Mouse (Mus musculus): ENCODE data around the gene Cers6. TPM values are rescaled to one million over a fixed set of nuclear protein-coding genes. Genes with fewer than 3 reads are reported as not detected.
A peak's percentile ranks its signal among the peaks of the same experiment; 100 is the strongest.

Cers6 gene
- polyA plus RNA-seq, 1 experiment from 2014 or later, result 26.8 TPM

DNA sequence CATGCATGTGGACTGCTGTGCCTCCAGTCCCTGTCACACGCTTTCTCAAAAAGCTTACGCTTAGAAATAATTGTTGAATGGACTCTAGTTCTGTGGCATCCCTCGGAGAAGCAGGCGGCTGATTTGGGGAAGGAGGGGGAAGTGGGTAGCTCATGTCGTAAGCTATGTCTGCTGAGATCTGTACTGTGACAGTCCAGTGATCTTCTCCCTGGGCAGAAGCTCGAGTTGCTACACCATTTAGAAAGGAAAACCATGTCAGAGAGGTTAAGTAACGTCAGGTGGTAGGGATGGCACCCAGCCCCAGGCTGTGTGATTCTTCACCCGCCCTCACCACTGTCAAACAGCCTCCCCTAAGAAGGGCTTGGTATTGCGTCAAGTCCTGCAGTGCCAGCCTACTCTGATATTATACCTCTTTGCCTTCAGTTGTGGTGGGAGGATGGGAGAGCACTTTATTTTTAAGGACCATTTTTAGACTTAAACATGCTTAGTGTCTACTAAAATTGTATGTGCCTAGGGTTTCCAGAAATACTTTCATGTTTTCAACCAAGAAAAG, 154.0 kb downstream of the Cers6 start:
- Histone ChIP-seq H3K27me3 (ENCODE audit: control insufficient read depth, insufficient read depth, low read length) (no peaks in the 10 kb centered on the region), H3K4me1 (ENCODE audit: control insufficient read depth, insufficient read depth, low read length) (peaks cover 2% of the 10 kb centered on the region; the same call in 1 of the 2 replicates), H3K4me2 (ENCODE audit: low read depth, severe bottlenecking) (no peak overlapping the region), H3K27ac (replicated peaks; ENCODE audit: low read depth, low read length) (no peak overlapping the region), H3K36me3 (ENCODE audit: control insufficient read depth, insufficient read depth, low read length) (no peaks in the 10 kb centered on the region), H3K4me3 (ENCODE audit: low read depth, low read length) (no peak overlapping the region), H3K9ac (ENCODE audit: low read length) (no peak overlapping the region), H3K9me3 (ENCODE audit: control insufficient read depth, low read length) (no peaks in the 10 kb centered on the region)
- WGBS, result 87% methylated on average over 9 of the region's 9 CpGs
- ATAC-seq (ENCODE audit: insufficient number of reproducible peaks, low FRiP score, low TSS enrichment, low read depth) (no peak), DNase-seq (ENCODE audit: low spot score) (no peak)

DNA sequence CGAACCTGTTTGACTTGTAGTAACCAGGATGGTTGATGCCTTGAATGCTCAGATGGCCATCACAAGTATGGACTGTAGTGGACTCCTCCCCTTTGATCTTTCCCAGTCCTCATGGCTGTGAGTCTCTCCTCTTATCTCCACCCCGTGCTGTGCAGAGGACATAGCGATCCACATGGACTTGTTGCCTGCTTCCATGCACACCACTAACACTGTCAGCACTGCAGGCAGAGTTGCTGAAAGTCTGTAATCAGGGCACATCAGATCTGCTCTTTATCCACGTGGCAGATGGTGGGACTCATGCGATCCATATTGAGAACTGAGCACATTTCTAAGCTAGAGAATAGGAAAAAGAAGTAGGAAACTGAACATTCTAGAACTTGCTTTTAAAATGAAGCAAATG, 154.6 kb downstream of the Cers6 start:
- H3K9me3 ChIP-seq (ENCODE audit: control insufficient read depth, low read length), result no peaks in the 10 kb centered on the region

DNA sequence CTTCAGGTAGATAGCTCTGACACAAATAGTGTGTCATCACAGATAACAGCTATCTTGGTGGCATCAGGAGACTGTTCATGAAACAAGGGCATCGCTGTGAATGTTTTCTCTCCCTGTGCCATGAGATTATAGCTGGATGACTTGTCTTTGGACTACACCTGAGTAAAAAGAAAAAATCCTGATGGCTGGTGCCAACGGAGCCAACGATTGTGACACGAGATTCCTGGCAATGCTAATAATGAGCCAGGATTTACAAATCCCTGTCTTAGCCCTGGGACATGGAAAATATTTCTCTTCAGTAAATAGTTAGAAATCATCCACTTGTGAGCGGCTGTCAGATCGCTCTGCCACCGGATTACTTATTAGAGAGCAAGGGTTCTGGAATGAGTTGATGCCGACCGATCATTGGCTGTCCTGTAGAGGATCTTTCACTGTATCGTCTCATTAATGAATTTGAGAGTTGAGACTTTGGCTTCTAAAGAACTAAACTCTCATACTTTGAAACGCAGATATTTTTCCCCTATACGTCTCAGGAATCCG, 157.9 kb downstream of the Cers6 start:
- ATAC-seq (ENCODE audit: insufficient number of reproducible peaks, low FRiP score, low TSS enrichment, low read depth), result no peak
- Histone ChIP-seq H3K4me3 (ENCODE audit: low read depth, low read length) (no peak overlapping the region), H3K27me3 (ENCODE audit: control insufficient read depth, insufficient read depth, low read length) (no peaks in the 10 kb centered on the region), H3K9ac (ENCODE audit: low read length) (no peak overlapping the region), H3K4me1 (ENCODE audit: control insufficient read depth, insufficient read depth, low read length) (peaks cover 17% of the 10 kb centered on the region), H3K36me3 (ENCODE audit: control insufficient read depth, insufficient read depth, low read length) (no peaks in the 10 kb centered on the region), H3K4me2 (ENCODE audit: low read depth, severe bottlenecking) (no peak overlapping the region), H3K27ac (replicated peaks; ENCODE audit: low read depth, low read length) (no peak overlapping the region), H3K9me3 (ENCODE audit: control insufficient read depth, low read length) (no peaks in the 10 kb centered on the region)
- WGBS, result 96% methylated on average over 13 of the region's 13 CpGs
- no peak for DNase-seq (ENCODE audit: low spot score)

More for the DNA sequence above, 154.6 kb downstream of the Cers6 start:
- DNase-seq (ENCODE audit: low spot score) (no peak), ATAC-seq (ENCODE audit: insufficient number of reproducible peaks, low FRiP score, low TSS enrichment, low read depth) (no peak)
- Histone ChIP-seq H3K4me3 (ENCODE audit: low read depth, low read length) (no peak overlapping the region), H3K27me3 (ENCODE audit: control insufficient read depth, insufficient read depth, low read length) (no peaks in the 10 kb centered on the region), H3K4me2 (ENCODE audit: low read depth, severe bottlenecking) (no peak overlapping the region), H3K36me3 (ENCODE audit: control insufficient read depth, insufficient read depth, low read length) (no peaks in the 10 kb centered on the region), H3K9ac (ENCODE audit: low read length) (no peak overlapping the region), H3K4me1 (ENCODE audit: control insufficient read depth, insufficient read depth, low read length) (peaks cover 8% of the 10 kb centered on the region; the same call in 1 of the 2 replicates), H3K27ac (replicated peaks; ENCODE audit: low read depth, low read length) (no peak overlapping the region)
- WGBS, result 85% methylated on average over 5 of the region's 5 CpGs

DNA sequence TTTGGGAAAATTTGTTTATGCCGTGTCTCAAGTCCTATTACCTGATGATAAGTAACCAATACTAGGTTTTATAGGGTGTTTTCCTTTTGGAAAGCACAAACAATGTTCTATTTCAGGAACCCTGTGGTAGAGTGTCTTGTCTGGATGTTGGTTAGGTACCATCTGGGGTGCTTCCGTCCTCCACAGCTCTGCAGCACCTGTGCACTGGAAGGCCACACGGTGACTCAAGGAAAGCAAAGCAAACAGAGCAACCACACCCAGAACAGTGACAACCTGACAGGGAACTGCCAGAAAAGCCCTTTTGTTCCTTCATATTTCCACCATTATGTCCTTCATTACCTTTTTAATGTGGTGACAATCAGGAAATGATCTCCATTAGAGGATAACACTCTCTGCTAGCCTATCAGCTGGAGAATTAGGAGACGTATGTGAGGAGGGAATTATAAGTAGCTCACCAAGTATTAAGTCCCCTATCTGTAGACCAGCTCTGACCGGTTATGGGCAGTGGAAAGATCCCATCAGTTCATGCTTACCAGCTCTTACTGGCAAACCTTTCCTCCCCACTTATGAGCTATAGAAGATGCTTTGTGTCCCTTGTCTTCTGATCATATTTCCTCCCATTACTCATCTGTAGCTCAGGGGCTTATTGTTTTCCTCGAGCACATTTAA, 158.7 kb downstream of the Cers6 start:
- peaks cover 18% of the 10 kb centered on the region for H3K4me1 ChIP-seq (ENCODE audit: control insufficient read depth, insufficient read depth, low read length)
- no peak overlapping the region for H3K4me2 ChIP-seq (ENCODE audit: low read depth, severe bottlenecking)
- H3K36me3 ChIP-seq (ENCODE audit: control insufficient read depth, insufficient read depth, low read length), result no peaks in the 10 kb centered on the region
- no peak overlapping the region for H3K4me3 ChIP-seq (ENCODE audit: low read depth, low read length)
- H3K27ac ChIP-seq (replicated peaks; ENCODE audit: low read depth, low read length), result no peak overlapping the region
- DNase-seq (ENCODE audit: low spot score) (no peak), ATAC-seq (ENCODE audit: insufficient number of reproducible peaks, low FRiP score, low TSS enrichment, low read depth) (no peak)
- no peak overlapping the region for H3K9ac ChIP-seq (ENCODE audit: low read length)
- H3K27me3 ChIP-seq (ENCODE audit: control insufficient read depth, insufficient read depth, low read length), result no peaks in the 10 kb centered on the region
- no peaks in the 10 kb centered on the region for H3K9me3 ChIP-seq (ENCODE audit: control insufficient read depth, low read length)
- WGBS, result 80% methylated on average over 6 of the region's 6 CpGs

DNA sequence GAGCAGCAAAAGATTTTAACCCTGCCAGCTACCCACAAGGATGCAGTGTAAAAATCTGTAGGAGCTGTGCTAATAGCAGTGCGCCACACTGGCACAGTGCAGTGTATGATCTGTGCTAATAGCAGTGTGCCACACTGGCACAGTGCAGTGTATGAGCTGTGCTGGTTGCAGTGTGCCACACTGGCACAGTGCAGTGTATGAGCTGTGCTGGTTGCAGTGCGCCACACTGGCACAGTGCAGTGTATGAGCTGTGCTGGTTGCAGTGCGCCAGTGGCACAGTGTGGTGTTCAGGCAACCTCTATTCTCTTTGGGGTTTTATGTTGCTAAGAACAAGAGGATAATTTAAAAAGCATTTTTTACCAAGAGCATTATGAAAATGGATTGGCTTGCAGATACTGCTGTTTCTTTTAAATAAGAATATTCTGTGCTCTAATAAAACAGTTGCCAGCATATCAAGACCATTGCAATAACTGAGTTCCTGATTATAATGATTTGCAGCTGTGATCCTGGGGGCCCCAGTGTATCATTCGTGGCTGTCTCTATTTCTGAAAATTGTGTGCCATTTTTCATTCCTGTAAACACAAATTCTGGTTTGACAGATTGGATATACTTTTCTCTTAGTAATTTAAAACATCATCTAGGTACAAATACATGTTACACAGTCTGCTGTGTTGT, 159.5 kb downstream of the Cers6 start:
- ATAC-seq (ENCODE audit: insufficient number of reproducible peaks, low FRiP score, low TSS enrichment, low read depth) (no peak), DNase-seq (ENCODE audit: low spot score) (no peak)
- H3K4me2 ChIP-seq (ENCODE audit: low read depth, severe bottlenecking), result no peak overlapping the region
- no peaks in the 10 kb centered on the region for H3K36me3 ChIP-seq (ENCODE audit: control insufficient read depth, insufficient read depth, low read length)
- no peak overlapping the region; the same call in 1 of the 2 replicates for H3K27ac ChIP-seq (replicated peaks; ENCODE audit: low read depth, low read length)
- WGBS, result 69% methylated on average over 4 of the region's 4 CpGs
- H3K9me3 ChIP-seq (ENCODE audit: control insufficient read depth, low read length), result no peaks in the 10 kb centered on the region
- H3K9ac ChIP-seq (ENCODE audit: low read length), result no peak overlapping the region
- H3K27me3 ChIP-seq (ENCODE audit: control insufficient read depth, insufficient read depth, low read length), result no peaks in the 10 kb centered on the region
- peaks cover 18% of the 10 kb centered on the region for H3K4me1 ChIP-seq (ENCODE audit: control insufficient read depth, insufficient read depth, low read length)
- no peak overlapping the region for H3K4me3 ChIP-seq (ENCODE audit: low read depth, low read length)

DNA sequence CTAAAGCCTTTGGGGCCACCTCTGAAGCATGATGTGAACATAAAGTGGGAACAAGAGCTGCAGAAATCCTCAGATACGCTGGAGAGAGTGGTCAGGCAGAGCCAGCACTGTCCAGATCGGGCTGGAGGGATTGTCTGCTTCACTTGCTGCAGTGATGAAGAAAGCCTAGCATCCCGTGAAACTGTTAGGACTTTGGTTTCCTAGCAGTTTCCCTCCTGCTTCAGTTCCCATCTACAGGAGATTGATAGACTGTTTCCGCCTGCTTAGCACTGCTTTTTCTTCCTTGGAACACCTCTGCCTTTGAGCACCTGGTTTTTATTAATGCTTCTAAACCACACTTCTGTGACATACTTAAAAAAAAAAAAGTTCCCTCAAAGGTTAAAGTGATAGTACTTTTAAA, 160.3 kb downstream of the Cers6 start:
- DNase-seq (ENCODE audit: low spot score) (peak; percentile 62), ATAC-seq (ENCODE audit: insufficient number of reproducible peaks, low FRiP score, low TSS enrichment, low read depth) (no peak; the same call in 1 of the 2 replicates)
- H3K4me1 ChIP-seq (ENCODE audit: control insufficient read depth, insufficient read depth, low read length), result peaks cover 18% of the 10 kb centered on the region
- H3K4me3 ChIP-seq (ENCODE audit: low read depth, low read length), result no peak overlapping the region
- H3K36me3 ChIP-seq (ENCODE audit: control insufficient read depth, insufficient read depth, low read length), result no peaks in the 10 kb centered on the region
- peak overlapping the region; percentile 36 for H3K4me2 ChIP-seq (ENCODE audit: low read depth, severe bottlenecking)
- peak overlapping the region; percentile 40; the same call in 1 of the 2 replicates for H3K9ac ChIP-seq (ENCODE audit: low read length)
- 6% methylated on average over 4 of the region's 4 CpGs for WGBS
- no peaks in the 10 kb centered on the region for H3K27me3 ChIP-seq (ENCODE audit: control insufficient read depth, insufficient read depth, low read length)
- H3K9me3 ChIP-seq (ENCODE audit: control insufficient read depth, low read length), result no peaks in the 10 kb centered on the region
- peak overlapping the region; percentile 68 for H3K27ac ChIP-seq (replicated peaks; ENCODE audit: low read depth, low read length)

DNA sequence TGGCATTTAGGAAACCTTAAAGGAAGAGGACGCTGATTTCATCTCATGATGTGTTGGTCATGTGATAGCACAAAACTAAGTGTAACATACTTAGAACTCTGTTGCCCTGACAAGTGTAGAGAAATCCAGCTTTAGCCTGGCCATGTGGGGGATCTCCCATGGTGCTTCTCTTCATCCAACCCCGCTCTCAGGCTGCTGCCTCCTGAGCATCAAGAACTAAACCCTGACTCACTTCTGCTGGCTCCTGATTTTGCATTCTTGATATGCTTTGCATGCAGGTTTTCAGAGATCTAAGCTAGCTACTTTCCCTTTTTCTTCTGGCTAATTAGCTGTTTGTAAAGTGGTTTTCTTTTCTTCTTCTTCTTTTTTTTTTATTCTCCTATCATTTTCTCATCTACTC, 163.6 kb downstream of the Cers6 start:
- 84% methylated on average over 2 of the region's 2 CpGs for WGBS
- Histone ChIP-seq H3K27ac (replicated peaks; ENCODE audit: low read depth, low read length) (no peak overlapping the region), H3K4me1 (ENCODE audit: control insufficient read depth, insufficient read depth, low read length) (peaks cover 18% of the 10 kb centered on the region), H3K9me3 (ENCODE audit: control insufficient read depth, low read length) (no peaks in the 10 kb centered on the region), H3K4me2 (ENCODE audit: low read depth, severe bottlenecking) (no peak overlapping the region), H3K27me3 (ENCODE audit: control insufficient read depth, insufficient read depth, low read length) (no peaks in the 10 kb centered on the region), H3K9ac (ENCODE audit: low read length) (no peak overlapping the region), H3K36me3 (ENCODE audit: control insufficient read depth, insufficient read depth, low read length) (no peaks in the 10 kb centered on the region), H3K4me3 (ENCODE audit: low read depth, low read length) (no peak overlapping the region)
- no peak for ATAC-seq (ENCODE audit: insufficient number of reproducible peaks, low FRiP score, low TSS enrichment, low read depth)
- no peak for DNase-seq (ENCODE audit: low spot score)

DNA sequence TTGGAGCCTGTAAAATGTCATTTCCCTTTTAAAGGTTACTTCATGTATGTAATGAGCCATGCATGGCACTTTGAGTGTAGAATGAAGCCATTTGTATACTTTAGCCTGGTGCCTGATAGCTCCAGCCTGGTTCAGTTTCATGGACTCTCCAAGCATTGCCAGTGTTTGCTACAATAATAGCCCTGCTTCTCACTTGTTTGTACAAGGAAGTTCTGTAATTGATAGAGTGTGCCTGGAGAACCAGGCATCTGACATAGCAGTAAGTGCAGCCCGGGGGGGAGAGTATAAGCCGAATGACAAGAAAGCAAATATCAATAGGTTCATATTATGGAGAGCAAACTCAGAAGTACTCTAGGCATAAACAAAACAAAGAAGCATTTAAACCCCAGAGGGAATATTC, 171.3 kb downstream of the Cers6 start:
- H3K36me3 ChIP-seq (ENCODE audit: control insufficient read depth, insufficient read depth, low read length), result no peaks in the 10 kb centered on the region
- H3K4me3 ChIP-seq (ENCODE audit: low read depth, low read length), result no peak overlapping the region
- WGBS, result 80% methylated on average over 2 of the region's 2 CpGs
- no peaks in the 10 kb centered on the region for H3K9me3 ChIP-seq (ENCODE audit: control insufficient read depth, low read length)
- H3K4me1 ChIP-seq (ENCODE audit: control insufficient read depth, insufficient read depth, low read length), result no peaks in the 10 kb centered on the region
- H3K9ac ChIP-seq (ENCODE audit: low read length), result no peak overlapping the region
- ATAC-seq (ENCODE audit: insufficient number of reproducible peaks, low FRiP score, low TSS enrichment, low read depth), result no peak
- no peak overlapping the region for H3K4me2 ChIP-seq (ENCODE audit: low read depth, severe bottlenecking)
- no peaks in the 10 kb centered on the region for H3K27me3 ChIP-seq (ENCODE audit: control insufficient read depth, insufficient read depth, low read length)
- H3K27ac ChIP-seq (replicated peaks; ENCODE audit: low read depth, low read length), result no peak overlapping the region
- no peak for DNase-seq (ENCODE audit: low spot score)

All from limb, embryonic 11.5 days (tissue).